In the genomic region with DNA sequence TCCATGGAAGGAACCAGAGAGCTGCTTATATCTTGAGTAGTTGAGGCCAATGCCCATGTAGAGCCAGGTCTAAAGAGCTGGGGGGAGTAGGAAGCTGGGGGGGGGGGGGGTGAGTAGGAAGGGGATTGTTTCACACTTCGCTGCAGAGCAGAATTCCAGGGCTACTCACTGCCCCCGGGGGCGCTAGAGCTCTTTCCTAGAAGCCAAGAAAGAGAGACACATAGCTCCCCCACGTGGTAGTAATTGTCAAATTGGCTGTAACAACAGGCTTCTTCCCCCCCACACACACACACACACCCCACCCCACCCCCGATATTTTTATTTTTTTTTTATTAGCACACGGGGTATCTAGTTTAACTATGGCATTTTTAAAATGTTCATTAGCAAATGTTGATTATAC, we compare ENCODE assay signal across 8 mouse cellular contexts. TPM values are rescaled to one million over a fixed set of nuclear protein-coding genes. Genes with fewer than 3 reads are reported as not detected.
DNase-seq lines count a peak whose midpoint lies in the region; ATAC-seq and TF ChIP-seq lines count a peak whose summit lies in the region.

No protein-coding gene starts in this region.

- H3K4me3 ChIP-seq in cortical plate, adult 2 months (ENCODE audit: insufficient read depth, low read length): peak overlapping the region; percentile 58
- H3K4me3 ChIP-seq in kidney, embryonic 15.5 days (replicated peaks): peak overlapping the region; percentile 60
- peak overlapping the region; percentile 51 for H3K4me3 ChIP-seq in liver, adult 2 months (ENCODE audit: insufficient read depth, low read depth, low read length)
- H3K4me3 ChIP-seq in myocyte: peak overlapping the region; percentile 38
- H3K4me3 ChIP-seq in testis, adult 2 months (ENCODE audit: control insufficient read depth, low read depth, low read length): peak overlapping the region; percentile 96

- H3K9ac ChIP-seq in kidney, embryonic 15.5 days: 0 out of 2 replicates have a peak overlapping the region, but pooled peaks have one; percentile 40
- H3K9ac ChIP-seq in liver, adult 2 months (ENCODE audit: low read depth, low read length): peak overlapping the region; percentile 77

- H3ac ChIP-seq in myocyte (ENCODE audit: control insufficient read depth, insufficient read length): no peak overlapping the region

- DNase-seq in A20 (ENCODE audit: low read depth, low spot score) (peak; percentile 87), adipocyte (ENCODE audit: low spot score) (peak; percentile 95)
- peak; percentile 54 for DNase-seq in gastrocnemius, postnatal 25 days
- peak; percentile 63 for DNase-seq in liver, adult 2 months (ENCODE audit: extremely low read depth, low read depth, low spot score)

- no peaks in the 10 kb centered on the region for H3K27me3 ChIP-seq in kidney, embryonic 15.5 days
- no peaks in the 10 kb centered on the region for H3K27me3 ChIP-seq in liver, adult 2 months (ENCODE audit: control insufficient read depth, insufficient read depth, low read length)
- no peaks in the 10 kb centered on the region for H3K27me3 ChIP-seq in myocyte (ENCODE audit: control insufficient read depth, insufficient read depth, insufficient read length)
- H3K27me3 ChIP-seq in testis, adult 2 months (ENCODE audit: control insufficient read depth, insufficient read depth, low read length): no peaks in the 10 kb centered on the region

- no peaks in the 10 kb centered on the region for H3K79me2 ChIP-seq in liver, adult 2 months (ENCODE audit: control insufficient read depth, insufficient read depth, low read length)
- H3K79me2 ChIP-seq in myocyte (ENCODE audit: control insufficient read depth, insufficient read depth): no peaks in the 10 kb centered on the region

- TF ChIP-seq CTCF in cortical plate, adult 2 months (IDR thresholded peaks at IDR 0.05; ENCODE audit: extremely low read depth, insufficient read depth, low read length): peak; percentile 53
- TF ChIP-seq CTCF in liver, adult 2 months (IDR thresholded peaks at IDR 0.05; ENCODE audit: low read depth, low read length): peak; percentile 63
- no peak for TF ChIP-seq CTCF in testis, adult 2 months (IDR thresholded peaks at IDR 0.05; ENCODE audit: control insufficient read depth, insufficient read depth, insufficient replicate concordance, low read depth, low read length)

- H3K36me3 ChIP-seq in kidney, embryonic 15.5 days: no peaks in the 10 kb centered on the region
- no peaks in the 10 kb centered on the region; the same call in 1 of the 2 replicates for H3K36me3 ChIP-seq in liver, adult 2 months (ENCODE audit: control insufficient read depth, insufficient read depth, low read length)
- H3K36me3 ChIP-seq in myocyte (ENCODE audit: control insufficient read depth, insufficient read depth): no peaks in the 10 kb centered on the region
- no peaks in the 10 kb centered on the region for H3K36me3 ChIP-seq in testis, adult 2 months (ENCODE audit: control insufficient read depth, insufficient read depth, low read length)

- H3K27ac ChIP-seq in cortical plate, adult 2 months (ENCODE audit: insufficient read depth, low read length): 0 out of 2 replicates have a peak overlapping the region, but pooled peaks have one; percentile 44
- peak overlapping the region; percentile 93 for H3K27ac ChIP-seq in kidney, embryonic 15.5 days
- peak overlapping the region; percentile 80 for H3K27ac ChIP-seq in liver, adult 2 months (replicated peaks; ENCODE audit: insufficient read depth, low read depth, low read length)
- H3K27ac ChIP-seq in testis, adult 2 months (ENCODE audit: control insufficient read depth, insufficient read depth, low read depth, low read length): peak overlapping the region; percentile 74

- H3K9me3 ChIP-seq in kidney, embryonic 15.5 days (replicated peaks): no peaks in the 10 kb centered on the region

- 14% methylated on average over 5 of the region's 6 CpGs for WGBS in kidney, embryonic 15.5 days
- 13% methylated on average over 6 of the region's 6 CpGs for WGBS in liver, adult 2 months

- peak overlapping the region; percentile 64 for H3K4me2 ChIP-seq in kidney, embryonic 15.5 days
- H3K4me2 ChIP-seq in myocyte (ENCODE audit: low read depth): peak overlapping the region; percentile 74

- ATAC-seq in kidney, embryonic 15.5 days (replicated peaks; ENCODE audit: low FRiP score): no peak

- no peak for TF ChIP-seq POLR2A in cortical plate, adult 2 months (IDR thresholded peaks at IDR 0.05; ENCODE audit: extremely low read depth, insufficient read depth, low read length)
- no peak for TF ChIP-seq POLR2A in liver, adult 2 months (IDR thresholded peaks at IDR 0.05; ENCODE audit: extremely low read depth, insufficient read depth, low read length)
- TF ChIP-seq POLR2A in myocyte (IDR thresholded peaks at IDR 0.05; ENCODE audit: insufficient read length, low read depth): no peak
- no peak for TF ChIP-seq POLR2A in testis, adult 2 months (IDR thresholded peaks at IDR 0.05; ENCODE audit: control insufficient read depth, low read depth, low read length)

- H3K4me1 ChIP-seq in cortical plate, adult 2 months (ENCODE audit: control insufficient read depth, insufficient read depth, low read length): no peaks in the 10 kb centered on the region
- H3K4me1 ChIP-seq in kidney, embryonic 15.5 days: no peaks in the 10 kb centered on the region
- no peaks in the 10 kb centered on the region for H3K4me1 ChIP-seq in liver, adult 2 months (ENCODE audit: control insufficient read depth, insufficient read depth, low read length)
- H3K4me1 ChIP-seq in testis, adult 2 months (ENCODE audit: control insufficient read depth, insufficient read depth, low read length): peaks cover 7% of the 10 kb centered on the region; the same call in 1 of the 2 replicates

TF ChIP-seq in myocyte, 11 proteins besides CTCF, POLR2A, EP300 and RAD21:
- TF ChIP-seq USF1 (IDR thresholded peaks at IDR 0.05; ENCODE audit: low read depth) (no peak), POLR2AphosphoS2 (IDR thresholded peaks at IDR 0.05; ENCODE audit: insufficient read length, low read depth) (no peak), E2F4 (IDR thresholded peaks at IDR 0.05; ENCODE audit: insufficient read depth) (no peak), MYOG (IDR thresholded peaks at IDR 0.05; ENCODE audit: control insufficient read depth in 1 of 3, insufficient read depth in 1 of 3, insufficient read length in 2 of 3, low read depth in 2 of 3) (no peak), TCF12 (IDR thresholded peaks at IDR 0.05; ENCODE audit: insufficient read depth, poor library complexity, severe bottlenecking) (no peak), TCF3 (IDR thresholded peaks at IDR 0.05; ENCODE audit: insufficient read length, low read depth) (no peak), MAX (IDR thresholded peaks at IDR 0.05; ENCODE audit: low read depth) (no peak), CEBPB (IDR thresholded peaks at IDR 0.05; ENCODE audit: insufficient read depth, poor library complexity, severe bottlenecking) (no peak), MYOD1 (IDR thresholded peaks at IDR 0.05; ENCODE audit: control insufficient read depth in 1 of 3, insufficient read length in 2 of 3, low read depth in 2 of 3) (no peak), SRF (IDR thresholded peaks at IDR 0.05; ENCODE audit: control insufficient read depth, insufficient read length, low read depth) (no peak), REST (IDR thresholded peaks at IDR 0.05; ENCODE audit: insufficient read depth, insufficient read length) (no peak)

RNA-seq across cellular contexts. Expression of a gene that starts 0.7 kb away (rescaled TPM):
- 8.1 TPM in 2 replicates for polyA plus RNA-seq in cortical plate, adult 2 months (2012; rRNA removed)
- total RNA-seq in gastrocnemius, postnatal 25 days (2021): 1 to 10 TPM; 4.0 TPM
- 7.3 and 9.2 TPM in 2 replicates for polyA plus RNA-seq in kidney, embryonic 15.5 days (2015; fragmentation: Nextera tagmentation; extraction: Ambion mirVana)
- 3.6 and 4.1 TPM in 2 replicates for total RNA-seq in liver, adult 2 months (2014; rRNA removed)
- 1.3 and 1.5 TPM in 2 replicates for polyA plus RNA-seq in liver, adult 2 months (2012; rRNA removed)
- polyA plus RNA-seq in myocyte (2012; fragmentation: generic; extraction: Trizol): 1.7 TPM
- polyA plus RNA-seq in testis, adult 2 months (2012; rRNA removed): 0.71 and 0.93 TPM in 2 replicates

Comparison
In these comparisons a context has a peak if more than half of its experiments do, and no peak if none do; other contexts are left out.
1. H3K4me3 ChIP-seq: peak in every context shown above with its lines; median percentile 96 in testis, adult 2 months; 60 in kidney, embryonic 15.5 days; 58 in cortical plate, adult 2 months; 51 in liver, adult 2 months; 38 in myocyte.